In the genomic region with DNA sequence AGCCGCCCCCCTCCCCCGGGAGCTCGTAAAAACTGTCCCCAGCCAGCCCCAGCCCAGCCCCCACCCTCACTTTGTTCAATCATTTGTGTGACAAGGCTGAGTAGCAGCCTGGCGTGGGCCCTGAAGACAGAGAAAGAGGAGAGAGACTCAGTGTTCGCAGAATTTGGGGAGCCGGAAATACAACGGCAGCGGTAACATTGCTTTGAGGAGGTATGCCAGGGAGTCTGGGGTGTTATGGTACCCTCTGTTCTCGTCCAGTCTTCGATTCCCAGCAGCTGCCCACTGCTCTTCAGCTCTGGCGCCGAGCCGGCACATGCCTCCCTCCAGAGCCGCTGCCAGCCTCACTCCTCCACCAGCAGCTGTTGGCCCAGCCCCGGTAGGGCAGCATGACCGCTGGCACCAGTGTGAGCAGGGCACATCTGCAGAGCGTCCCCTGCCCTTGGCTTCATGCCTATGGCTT, we compare ENCODE assay signal across 7 mouse cellular contexts.
DNase-seq lines count a peak whose midpoint lies in the region; ATAC-seq and TF ChIP-seq lines count a peak whose summit lies in the region.

No protein-coding gene starts in this region.

- peaks cover 36% of the 10 kb centered on the region for H3K27me3 ChIP-seq in G1E (ENCODE audit: insufficient read depth, low read length)
- no peaks in the 10 kb centered on the region for H3K27me3 ChIP-seq in hindbrain, embryonic 13.5 days

- DNase-seq in 3134 (ENCODE audit: extremely low read depth, insufficient read length, low spot score) (peak; percentile 44), G1E (ENCODE audit: low spot score) (no peak)
- peak; percentile 31 to 64 for DNase-seq in left cerebral cortex, adult 8-10 months (ENCODE audit: low spot score in 2 of 2)
- DNase-seq in ovary, postnatal 36 days (ENCODE audit: low spot score), result peak; percentile 66
- no peak for DNase-seq in urinary bladder, postnatal 10 days (ENCODE audit: low spot score)

- peak overlapping the region; percentile 23; the same call in 1 of the 2 replicates for H3K4me3 ChIP-seq in G1E (ENCODE audit: low read depth, low read length)
- no peak overlapping the region for H3K4me3 ChIP-seq in hindbrain, embryonic 13.5 days

- peak overlapping the region; percentile 72 for H3K27ac ChIP-seq in hindbrain, embryonic 13.5 days

- H3K4me2 ChIP-seq in hindbrain, embryonic 13.5 days, result no peak overlapping the region

- ATAC-seq in G1E (ENCODE audit: extremely low read depth, insufficient number of reproducible peaks, low FRiP score, poor library complexity, severe bottlenecking), result no peak
- ATAC-seq in frontal cortex, adult (ENCODE audit: low TSS enrichment), result peak; percentile 51
- ATAC-seq in hindbrain, embryonic 13.5 days (ENCODE audit: low FRiP score), result peak; percentile 74

- TF ChIP-seq CTCF in G1E (IDR thresholded peaks at IDR 0.05; ENCODE audit: low read depth, low read length), result no peak

- no peaks in the 10 kb centered on the region for H3K9me3 ChIP-seq in G1E (replicated peaks)
- H3K9me3 ChIP-seq in hindbrain, embryonic 13.5 days, result no peaks in the 10 kb centered on the region

- H3K36me3 ChIP-seq in G1E (replicated peaks), result no peaks in the 10 kb centered on the region
- no peaks in the 10 kb centered on the region for H3K36me3 ChIP-seq in hindbrain, embryonic 13.5 days

- no peak overlapping the region for H3K9ac ChIP-seq in hindbrain, embryonic 13.5 days

- peaks cover 8% of the 10 kb centered on the region for H3K4me1 ChIP-seq in G1E (ENCODE audit: insufficient read depth, low read depth, low read length)
- H3K4me1 ChIP-seq in hindbrain, embryonic 13.5 days (replicated peaks), result peaks cover 32% of the 10 kb centered on the region

- WGBS in hindbrain, embryonic 13.5 days, result 51% methylated on average over 17 of the region's 17 CpGs

Comparison
In these comparisons a context has a peak if more than half of its experiments do, and no peak if none do; other contexts are left out.
1. DNase-seq: peak in 3134 (single experiment), left cerebral cortex, adult 8-10 months (2 of 2) and ovary, postnatal 36 days (single experiment); none in G1E (single experiment) and urinary bladder, postnatal 10 days (single experiment).